Mouse (Mus musculus): ENCODE measurements around the gene Bglap2.
"Not testable (repeated sequence)": the region's sequence is repeated elsewhere in the genome, so short reads cannot be mapped to it uniquely, and the experiment has no call there.

Bglap2 gene

DNA sequence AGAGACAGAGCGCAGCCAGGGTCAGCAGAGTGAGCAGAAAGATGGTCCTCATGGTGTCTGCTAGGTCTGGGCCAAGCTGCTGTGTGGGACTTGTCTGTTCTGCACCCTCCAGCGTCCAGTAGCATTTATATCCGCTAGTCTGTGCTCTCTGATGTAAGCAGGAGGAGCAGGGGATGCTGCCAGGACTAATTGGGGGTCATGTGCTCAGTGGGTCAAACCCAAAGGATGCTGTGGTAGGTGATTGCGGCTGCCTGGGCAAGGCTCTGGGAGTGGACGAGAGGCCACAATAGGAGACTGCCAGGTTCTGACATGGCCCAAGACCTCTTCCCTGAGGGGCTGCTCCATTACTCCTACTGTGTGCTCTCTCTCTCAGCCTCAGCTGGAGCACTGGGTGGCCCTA, 5.9 kb upstream of the Bglap2 start, which contains the start of gene Bglap:
Bglap (minus strand) TSS at position 101 of the 400 bp plus-strand sequence.
- DNase-seq (ENCODE audit: low spot score) = no peak

DNA sequence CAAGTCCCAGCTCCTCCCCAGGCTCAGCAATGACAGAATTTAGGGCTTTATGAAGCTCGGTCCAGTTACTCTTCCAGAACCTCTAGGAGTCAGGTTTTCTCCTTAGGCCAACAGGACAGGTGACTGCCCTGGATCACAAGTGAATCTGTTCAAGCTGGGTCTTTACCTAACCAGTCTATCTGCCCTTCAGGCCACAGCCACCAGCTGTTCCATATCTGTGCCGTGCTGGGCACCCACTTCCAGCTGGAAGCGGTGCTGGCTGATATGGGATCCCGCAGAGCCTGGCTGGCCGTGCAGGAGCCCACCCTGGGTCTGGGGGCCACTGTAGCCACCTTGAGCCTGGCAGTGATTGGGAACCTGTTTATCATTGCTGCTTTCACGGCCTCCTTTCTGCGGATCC, 3.9 kb upstream of the Bglap2 start:
- DNase-seq (ENCODE audit: low spot score) = not testable (repeated sequence)

DNA sequence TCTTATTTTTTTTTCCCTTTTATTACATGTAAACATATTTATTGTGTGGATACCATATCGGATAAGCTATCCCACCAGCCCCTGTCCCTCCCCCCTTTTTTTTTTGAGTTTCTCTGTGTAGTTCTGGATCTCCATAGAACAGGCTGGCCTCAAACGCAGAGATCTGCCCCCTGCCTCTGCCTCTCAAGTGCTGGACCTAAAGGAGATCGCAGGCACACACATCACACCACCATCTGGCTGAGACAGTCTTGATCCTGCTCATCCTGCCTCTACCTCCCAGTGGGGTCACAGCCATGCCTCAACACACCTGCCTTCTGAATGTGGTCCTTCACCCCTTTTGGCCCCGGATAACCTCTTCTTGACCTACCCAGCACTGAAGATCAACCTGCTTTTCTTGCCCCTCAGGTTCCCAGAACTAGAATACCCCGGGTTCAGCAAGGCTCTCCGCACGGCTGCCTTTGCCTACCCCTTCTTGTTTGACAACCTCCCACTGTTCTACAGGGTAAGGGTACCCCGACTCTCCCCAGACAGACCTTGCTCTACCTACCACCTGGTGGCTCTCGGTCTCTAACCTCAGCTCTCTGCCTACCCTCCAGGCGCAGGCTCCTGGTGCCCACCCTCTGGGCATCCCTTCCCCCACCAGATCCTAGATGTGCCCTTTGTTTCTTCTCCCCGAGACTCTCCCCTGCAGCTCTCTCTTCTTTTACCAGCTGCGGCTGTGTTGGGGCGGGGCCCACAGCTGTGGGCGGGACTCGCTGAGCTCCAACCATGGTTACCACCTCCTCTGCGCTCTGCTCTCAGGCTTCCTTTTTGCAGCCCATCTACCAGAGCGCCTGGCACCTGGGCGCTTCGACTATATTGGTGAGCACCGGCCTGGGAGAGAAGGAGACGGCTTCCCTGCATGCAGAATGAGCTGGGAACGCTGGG, 3.2 kb upstream of the Bglap2 start:
- DNase-seq (ENCODE audit: low spot score) = not testable (repeated sequence)

DNA sequence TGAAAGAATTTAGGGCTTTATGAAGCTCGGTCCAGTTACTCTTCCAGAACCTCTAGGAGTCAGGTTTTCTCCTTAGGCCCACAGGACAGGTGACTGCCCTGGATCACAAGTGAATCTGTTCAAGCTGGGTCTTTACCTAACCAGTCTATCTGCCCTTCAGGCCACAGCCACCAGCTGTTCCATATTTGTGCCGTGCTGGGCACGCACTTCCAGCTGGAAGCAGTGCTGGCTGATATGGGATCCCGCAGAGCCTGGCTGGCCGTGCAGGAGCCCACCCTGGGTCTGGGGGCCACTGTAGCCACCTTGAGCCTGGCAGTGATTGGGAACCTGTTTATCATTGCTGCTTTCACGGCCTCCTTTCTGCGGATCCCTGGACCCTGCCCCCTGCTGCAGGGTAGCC, 1.9 kb downstream of the Bglap2 start:
- not testable (repeated sequence) for DNase-seq (ENCODE audit: low spot score)

DNA sequence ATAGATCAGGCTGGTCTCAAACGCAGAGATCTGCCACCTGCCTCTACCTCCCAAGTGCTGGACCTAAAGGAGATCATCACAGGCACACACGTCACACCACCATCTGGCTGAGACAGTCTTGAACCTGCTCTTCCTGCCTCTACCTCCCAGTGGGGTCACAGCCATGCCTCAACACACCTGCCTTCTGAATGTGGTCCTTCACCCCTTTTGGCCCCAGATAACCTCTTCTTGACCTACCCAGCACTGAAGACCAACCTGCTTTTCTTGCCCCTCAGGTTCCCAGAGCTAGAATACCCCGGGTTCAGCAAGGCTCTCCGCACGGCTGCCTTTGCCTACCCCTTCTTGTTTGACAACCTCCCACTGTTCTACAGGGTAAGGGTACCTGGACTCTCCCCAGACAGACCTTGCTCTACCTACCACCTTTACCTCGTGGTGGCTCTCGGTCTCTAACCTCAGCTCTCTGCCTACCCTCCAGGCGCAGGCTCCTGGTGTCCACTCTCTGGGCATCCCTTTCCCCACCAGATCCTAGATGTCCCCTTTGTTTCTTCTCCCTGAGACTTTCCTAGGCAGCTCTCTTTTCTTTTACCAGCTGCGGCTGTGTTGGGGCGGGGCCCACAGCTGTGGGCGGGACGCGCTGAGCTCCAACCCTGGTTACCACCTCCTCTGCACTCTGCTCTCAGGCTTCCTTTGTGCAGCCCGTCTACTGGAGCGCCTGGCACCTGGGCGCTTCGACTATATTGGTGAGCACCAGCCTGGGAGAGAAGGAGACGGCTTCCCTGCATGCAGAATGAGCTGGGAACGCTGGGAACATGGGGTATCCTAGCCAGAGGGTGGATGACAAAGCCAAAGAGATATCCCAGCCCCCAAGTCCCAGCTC, 2.5 kb downstream of the Bglap2 start:
- not testable (repeated sequence) for DNase-seq (ENCODE audit: low spot score)

DNA sequence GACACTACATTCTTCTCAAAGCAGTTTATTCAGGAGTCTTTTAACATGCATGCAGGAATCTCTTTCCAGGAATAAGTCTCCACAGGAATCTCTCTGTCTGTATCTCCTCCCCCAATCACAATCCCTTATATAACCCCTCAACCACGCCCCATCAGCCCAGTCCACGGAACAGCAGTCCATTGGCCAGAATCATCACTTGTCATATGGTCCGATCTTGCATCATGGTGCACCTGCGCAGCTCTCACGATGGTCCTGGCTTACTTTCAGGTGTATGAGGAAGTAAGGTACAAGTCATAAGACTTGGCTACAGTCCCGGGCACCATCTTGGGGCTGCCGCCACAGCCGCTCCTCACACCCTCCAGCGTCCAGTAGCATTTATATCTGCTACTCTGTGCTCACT, 5.9 kb downstream of the Bglap2 start, which contains the start of gene Bglap3:
Bglap3 (minus strand) TSS at position 101 of the 400 bp plus-strand sequence.
- DNase-seq (ENCODE audit: low spot score) = not testable (repeated sequence)

DNA sequence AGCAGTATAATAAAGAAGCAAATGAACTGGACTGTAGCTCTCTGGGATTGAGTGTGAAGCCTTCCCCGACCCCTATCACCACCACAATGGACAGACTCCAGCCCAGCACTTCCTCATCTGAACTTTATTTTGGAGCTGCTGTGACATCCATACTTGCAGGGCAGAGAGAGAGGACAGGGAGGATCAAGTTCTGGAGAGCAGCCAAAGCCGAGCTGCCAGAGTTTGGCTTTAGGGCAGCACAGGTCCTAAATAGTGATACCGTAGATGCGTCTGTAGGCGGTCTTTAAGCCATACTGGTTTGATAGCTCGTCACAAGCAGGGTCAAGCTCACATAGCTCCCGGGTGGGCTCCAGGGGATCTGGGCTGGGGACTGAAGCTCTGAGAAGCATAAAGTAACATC, 10.0 kb downstream of the Bglap2 start:
- DNase-seq (ENCODE audit: low spot score) = not testable (repeated sequence)

DNA sequence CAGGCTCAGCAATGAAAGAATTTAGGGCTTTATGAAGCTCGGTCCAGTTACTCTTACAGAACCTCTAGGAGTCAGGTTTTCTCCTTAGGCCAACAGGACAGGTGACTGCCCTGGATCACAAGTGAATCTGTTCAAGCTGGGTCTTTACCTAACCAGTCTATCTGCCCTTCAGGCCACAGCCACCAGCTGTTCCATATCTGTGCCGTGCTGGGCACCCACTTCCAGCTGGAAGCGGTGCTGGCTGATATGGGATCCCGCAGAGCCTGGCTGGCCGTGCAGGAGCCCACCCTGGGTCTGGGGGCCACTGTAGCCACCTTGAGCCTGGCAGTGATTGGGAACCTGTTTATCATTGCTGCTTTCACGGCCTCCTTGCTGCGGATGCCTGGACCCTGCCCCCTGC, 11.0 kb downstream of the Bglap2 start:
- not testable (repeated sequence) for DNase-seq (ENCODE audit: low spot score)

DNA sequence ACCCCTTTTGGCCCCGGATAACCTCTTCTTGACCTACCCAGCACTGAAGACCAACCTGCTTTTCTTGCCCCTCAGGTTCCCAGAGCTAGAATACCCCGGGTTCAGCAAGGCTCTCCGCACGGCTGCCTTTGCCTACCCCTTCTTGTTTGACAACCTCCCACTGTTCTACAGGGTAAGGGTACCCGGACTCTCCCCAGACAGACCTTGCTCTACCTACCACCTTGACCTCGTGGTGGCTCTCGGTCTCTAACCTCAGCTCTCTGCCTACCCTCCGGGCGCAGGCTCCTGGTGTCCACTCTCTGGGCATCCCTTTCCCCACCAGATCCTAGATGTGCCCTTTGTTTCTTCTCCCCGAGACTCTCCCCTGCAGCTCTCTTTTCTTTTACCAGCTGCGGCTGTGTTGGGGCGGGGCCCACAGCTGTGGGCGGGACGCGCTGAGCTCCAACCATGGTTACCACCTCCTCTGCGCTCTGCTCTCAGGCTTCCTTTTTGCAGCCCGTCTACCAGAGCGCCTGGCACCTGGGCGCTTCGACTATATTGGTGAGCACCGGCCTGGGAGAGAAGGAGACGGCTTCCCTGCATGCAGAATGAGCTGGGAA, 11.6 kb downstream of the Bglap2 start:
- not testable (repeated sequence) for DNase-seq (ENCODE audit: low spot score)

DNA sequence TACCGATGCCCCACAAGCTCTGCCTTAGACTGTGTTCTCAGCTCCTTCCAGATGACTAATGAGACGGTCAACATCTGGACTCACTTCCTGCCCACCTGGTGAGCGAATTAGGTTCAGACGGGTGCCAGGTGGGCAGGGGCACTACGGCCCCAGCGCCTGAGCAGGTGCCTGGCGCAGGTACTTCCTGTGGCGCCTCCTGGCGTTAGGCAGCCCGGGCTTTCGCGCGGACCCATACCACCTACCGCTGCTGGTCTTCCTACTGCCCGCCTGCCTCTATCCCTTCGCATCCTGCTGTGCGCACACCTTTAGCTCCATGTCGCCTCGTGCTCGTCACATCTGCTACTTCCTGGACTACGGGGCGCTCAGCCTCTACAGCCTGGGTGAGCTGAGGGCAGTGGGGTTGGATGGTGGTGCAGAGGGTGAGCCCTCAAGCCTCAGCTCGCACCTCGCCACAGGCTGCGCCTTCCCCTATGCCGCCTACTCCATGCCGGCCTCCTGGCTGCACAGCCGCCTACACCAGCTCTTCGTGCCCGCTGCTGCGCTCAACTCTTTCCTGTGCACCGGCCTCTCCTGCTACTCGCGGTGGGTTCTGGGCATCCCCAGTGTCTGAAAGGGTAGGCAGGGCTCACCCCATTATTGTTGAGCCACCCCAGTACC, 12.7 kb downstream of the Bglap2 start:
- DNase-seq (ENCODE audit: low spot score) = no peak

DNA sequence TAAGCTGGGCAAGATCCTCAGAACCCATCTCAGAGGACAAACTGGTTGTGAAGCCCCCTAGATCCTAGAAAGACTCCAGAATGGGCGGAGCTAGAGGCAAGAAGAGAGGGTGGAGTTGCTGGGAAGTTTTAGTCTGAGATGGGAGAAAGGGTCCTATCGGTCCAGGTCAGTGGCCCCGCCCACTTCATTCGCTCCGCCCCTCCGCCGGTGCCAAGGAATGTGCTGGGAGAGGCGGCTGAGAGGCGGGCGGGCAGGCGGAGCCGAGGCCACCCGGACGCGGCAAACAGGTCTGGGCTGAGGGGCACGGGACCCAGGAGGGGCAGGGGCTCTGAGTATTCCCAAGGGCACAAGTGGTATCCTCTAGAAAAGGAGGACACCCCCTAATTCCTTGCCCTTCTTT, 14.2 kb downstream of the Bglap2 start, which contains the start of gene Paqr6:
Paqr6 (plus strand) TSS at position 248 of the 400 bp plus-strand sequence.
- peak; percentile 80 for DNase-seq (ENCODE audit: low spot score)

DNA sequence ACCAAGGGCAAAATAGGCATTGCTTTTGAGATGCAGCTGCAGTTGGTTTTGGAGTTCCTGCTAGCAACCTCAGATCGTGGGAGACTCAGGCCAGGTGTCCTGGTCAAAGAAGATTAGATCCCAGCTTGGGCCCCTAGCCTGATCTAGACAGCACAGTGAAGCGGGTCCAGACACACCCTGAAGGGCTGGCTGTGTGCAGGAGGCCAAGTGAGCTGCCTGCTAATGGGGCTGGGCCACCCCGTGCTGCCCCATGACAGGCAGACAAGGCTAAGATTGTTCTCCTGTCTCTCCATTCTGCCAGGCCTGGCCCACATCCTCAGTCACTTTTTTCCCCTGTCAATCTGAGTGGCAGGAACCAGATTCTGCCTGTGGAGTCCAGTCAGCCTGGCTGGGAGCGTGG, 14.8 kb downstream of the Bglap2 start:
- DNase-seq (ENCODE audit: low spot score) = no peak

DNA sequence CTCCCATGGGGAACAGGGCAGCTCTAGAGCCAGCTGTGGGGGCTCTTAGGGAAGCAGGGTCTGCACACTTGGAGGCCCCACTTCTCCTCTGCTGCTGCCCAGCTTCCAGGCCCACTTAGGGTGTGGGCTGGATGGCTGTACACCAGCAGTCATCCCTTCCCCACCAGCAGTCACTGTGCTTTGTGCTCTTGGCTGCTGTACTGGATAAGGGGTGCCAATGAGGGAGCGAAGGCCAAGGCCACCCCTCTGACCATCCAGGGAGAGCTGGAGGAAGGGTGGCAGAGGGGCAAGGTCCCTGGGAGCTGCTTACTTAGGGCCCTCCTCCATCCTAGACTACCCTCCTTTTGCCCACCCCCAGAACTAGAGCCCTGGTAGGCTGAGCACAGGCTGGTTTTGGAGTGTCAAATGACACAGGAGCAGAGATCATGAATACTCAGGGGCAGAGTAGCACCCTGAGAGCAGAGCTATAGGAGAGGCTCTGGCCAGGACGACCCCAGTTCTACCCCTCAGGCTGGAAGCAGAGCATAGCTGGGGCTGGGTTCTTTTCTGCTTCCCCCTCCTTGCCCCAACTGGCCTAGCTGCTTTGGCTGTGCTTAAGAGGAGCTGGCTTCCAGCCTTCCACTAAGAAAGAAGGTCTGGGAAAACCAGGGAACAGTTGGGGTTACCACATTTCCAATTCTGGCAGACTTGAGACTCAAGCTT, 16.7 kb downstream of the Bglap2 start:
- DNase-seq (ENCODE audit: low spot score) = no peak

DNA sequence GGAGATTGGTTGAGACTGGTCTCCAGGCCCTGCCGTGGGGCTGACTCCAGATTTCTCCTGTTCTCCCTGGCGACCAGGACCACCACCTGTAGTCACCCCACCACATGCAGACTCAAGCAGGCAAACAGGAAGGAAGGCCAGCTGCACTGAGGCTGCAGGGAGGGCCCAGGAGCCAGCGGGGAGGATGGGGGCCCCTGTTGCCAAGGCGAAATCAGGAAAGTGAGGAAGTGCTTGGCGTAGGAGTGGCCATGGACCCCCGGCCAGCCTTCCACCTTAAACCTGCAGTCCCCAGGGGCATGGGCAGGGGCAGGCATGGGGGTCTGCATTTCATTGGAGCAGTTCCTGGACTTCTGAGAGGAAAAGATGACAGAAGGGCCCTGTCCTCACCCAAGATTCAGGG, 17.4 kb downstream of the Bglap2 start:
- no peak for DNase-seq (ENCODE audit: low spot score)

DNA sequence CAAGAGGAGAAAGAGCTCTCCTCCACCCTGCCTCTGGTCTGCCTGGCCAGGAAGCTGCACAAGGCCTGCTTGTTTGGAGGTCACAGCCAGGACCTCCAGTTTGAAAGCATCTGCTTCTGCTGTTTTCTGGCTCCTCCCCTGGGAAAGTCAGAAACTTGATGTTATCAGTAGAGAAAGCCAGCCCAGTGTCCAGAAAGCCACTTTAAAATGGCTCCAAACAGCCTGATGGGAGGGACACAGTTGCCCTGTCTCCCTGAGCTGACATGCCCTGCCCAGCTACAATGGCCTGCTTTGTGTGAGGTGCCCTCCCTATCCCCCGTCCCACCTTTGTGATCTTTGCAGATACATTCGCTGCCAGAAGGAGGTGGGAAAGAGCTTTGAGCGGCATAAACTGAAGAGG, 18.5 kb downstream of the Bglap2 start:
- DNase-seq (ENCODE audit: low spot score) = no peak

DNA sequence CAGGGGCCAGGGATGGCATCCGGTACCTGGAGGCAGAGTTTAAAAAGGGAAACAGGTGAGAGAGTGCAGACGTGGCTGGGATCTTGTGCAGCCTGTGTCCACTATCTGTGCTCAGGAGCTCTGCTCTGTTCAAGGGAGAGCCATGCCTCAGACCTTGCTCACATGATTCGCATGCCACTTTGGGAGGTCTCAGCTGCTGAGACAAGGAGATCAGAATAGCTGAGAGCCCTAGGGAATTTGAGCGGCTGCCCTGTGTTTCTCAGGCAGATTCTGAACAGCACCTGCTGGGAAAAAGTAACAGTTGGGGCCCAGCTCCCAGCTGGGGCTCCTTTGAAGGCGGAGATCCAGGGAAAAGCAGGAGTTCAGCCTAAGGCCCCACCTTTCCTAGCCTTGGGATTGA, 18.9 kb downstream of the Bglap2 start:
- no peak for DNase-seq (ENCODE audit: low spot score)

DNA sequence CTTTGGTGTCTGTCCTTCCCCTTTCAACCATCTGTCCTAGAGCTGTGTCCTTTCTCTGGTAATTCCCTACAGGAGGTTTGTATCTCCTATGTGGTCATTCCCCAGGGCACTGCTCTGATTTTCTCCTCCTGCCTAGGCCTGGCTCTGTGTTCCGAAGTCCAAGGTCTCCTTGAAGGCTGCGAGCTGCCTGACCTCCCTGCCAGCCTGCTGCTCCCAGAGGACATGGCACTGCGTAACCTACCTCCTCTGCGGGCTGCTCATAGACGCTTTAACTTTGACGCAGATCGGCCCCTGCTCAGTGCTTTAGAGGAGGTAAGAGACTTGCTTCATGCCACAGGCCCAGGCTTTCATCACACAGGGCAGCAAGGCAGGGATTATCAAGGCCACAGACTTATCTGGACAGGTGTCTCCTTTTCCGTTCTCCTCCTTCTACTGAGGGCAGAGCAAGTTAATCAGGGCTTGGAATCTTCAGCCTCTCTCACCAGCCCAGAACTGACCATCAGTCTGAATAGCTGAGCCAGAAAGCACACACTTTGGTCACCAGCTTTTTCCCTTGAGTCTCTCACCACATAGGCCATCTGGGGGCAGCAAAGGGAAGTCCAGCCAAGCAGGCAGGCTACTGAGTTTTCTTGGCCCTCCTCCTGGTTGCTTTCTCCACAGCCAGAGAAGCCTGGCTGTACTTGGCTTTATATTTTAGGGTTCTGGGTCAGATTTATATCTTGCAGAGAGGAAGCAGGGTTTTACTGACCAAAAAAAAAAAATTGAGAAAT, 23.9 kb downstream of the Bglap2 start:
- DNase-seq (ENCODE audit: low spot score) = no peak

DNA sequence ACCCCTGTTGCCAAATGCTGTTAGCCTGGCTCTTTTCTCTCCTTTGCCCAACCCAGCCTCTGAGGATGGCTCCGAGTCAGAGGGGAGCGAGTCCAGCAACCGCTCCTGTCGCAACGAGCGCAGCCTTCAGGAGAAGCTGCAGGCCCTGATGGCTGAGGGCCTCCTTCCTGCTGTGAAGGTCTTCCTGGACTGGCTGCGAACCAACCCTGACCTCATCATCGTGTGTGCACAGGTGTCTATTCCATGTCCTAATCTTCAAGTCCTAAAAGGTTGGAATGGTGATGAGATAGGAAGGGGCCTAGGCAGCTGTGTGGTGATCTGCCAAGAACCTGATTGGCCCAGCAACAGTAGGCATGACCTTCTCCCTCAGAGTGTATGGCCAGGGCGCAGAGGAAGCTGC, 25.6 kb downstream of the Bglap2 start:
- no peak for DNase-seq (ENCODE audit: low spot score)

DNA sequence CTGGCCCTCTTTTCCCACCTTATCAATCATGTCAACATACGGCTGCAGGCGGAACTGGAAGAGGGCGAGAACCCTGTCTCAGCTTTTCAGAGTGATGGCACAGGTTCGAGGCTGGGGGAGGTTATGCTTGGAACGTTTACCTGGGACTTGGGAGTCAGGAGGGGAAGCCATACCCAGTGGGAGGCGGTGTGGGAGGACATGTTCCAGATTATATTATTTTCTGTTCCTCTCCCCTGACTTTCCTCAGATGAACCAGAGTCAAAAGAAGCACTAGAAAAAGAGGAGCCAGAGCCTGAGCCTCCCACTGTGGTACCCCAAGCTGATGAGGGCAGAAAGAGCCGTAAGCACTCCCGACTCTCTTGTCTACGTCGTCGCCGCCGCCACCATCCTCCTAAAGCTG, 27.8 kb downstream of the Bglap2 start:
- no peak for DNase-seq (ENCODE audit: low spot score)

DNA sequence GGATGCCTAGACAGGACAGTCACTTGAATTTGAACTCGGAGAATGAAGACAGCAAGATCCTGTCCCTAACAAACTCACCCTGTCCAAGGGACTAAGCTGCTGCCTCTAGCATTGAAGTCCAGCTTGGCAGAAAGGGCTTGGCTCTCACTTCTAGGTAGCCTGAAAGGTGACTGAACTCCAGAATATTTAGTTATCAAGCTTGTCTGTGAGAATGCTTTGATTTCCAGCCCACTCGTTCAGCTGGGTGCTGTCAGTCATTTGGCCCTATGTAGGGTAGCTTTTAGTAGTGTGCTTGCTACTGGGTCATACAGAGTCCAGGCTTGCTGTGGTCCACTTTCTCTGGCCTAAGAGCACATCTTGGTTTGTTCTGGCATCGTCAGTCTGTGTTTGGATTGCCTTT, 39.5 kb downstream of the Bglap2 start:
- DNase-seq (ENCODE audit: low spot score) = no peak

Data from urinary bladder, postnatal 25 days (tissue).